ENCODE assay signal across 24 mouse cellular contexts in genomic region chr9:53130460-53130859, GRCm38 (mm10).
"Had no signal": no experiment of that assay in that cellular context is flagged by ENCODE, and none has a peak within 500 bp of the region (broad histone marks: within the 10 kb centered on the region; RNA-seq: fewer than 3 reads in every experiment).

No protein-coding gene starts in this region.

- H3K4me3 ChIP-seq: heart, embryonic 10.5 days; heart, embryonic 12.5 days; hindbrain, embryonic 10.5 days; hindbrain, embryonic 12.5 days; intestine, embryonic 15.5 days; layer of hippocampus, adult 2 months; left cerebral cortex, adult 2 months; limb, embryonic 13.5 days; limb, embryonic 15.5 days; liver, embryonic 12.5 days had no signal

- H3K27me3 ChIP-seq: heart, embryonic 12.5 days; hindbrain, embryonic 12.5 days; intestine, embryonic 15.5 days; limb, embryonic 13.5 days; limb, embryonic 15.5 days; liver, embryonic 12.5 days had no signal

- H3K9me3 ChIP-seq: heart, embryonic 10.5 days; hindbrain, embryonic 10.5 days; hindbrain, embryonic 12.5 days; intestine, embryonic 15.5 days; limb, embryonic 13.5 days; limb, embryonic 15.5 days; liver, embryonic 12.5 days had no signal

- DNase-seq: gastrocnemius, postnatal 25 days; heart, adult 18-20 months; heart, postnatal 10 days; heart, postnatal 4 days; kidney, adult 18-20 months; kidney, adult 8-10 months; kidney, postnatal 14 days; kidney, postnatal 4 days; left cerebral cortex, postnatal 4 days had no signal

- H3K9ac ChIP-seq: heart, embryonic 12.5 days; hindbrain, embryonic 12.5 days; hindbrain, embryonic 14.5 days; intestine, embryonic 15.5 days; limb, embryonic 13.5 days; limb, embryonic 15.5 days; liver, embryonic 12.5 days; liver, embryonic 14.5 days had no signal

- ATAC-seq: hindbrain, embryonic 16.5 days; inflammation-experienced regulatory T-cells, adult 6 months; intestine, embryonic 15.5 days; intestine, postnatal 0 days; liver, embryonic 12.5 days had no signal

- H3K4me1 ChIP-seq: heart, embryonic 10.5 days; heart, embryonic 12.5 days; hindbrain, embryonic 10.5 days; hindbrain, embryonic 12.5 days; intestine, embryonic 15.5 days; limb, embryonic 13.5 days; limb, embryonic 15.5 days; liver, embryonic 12.5 days had no signal

- H3K4me2 ChIP-seq: heart, embryonic 12.5 days; hindbrain, embryonic 12.5 days; hindbrain, embryonic 14.5 days; intestine, embryonic 15.5 days; limb, embryonic 13.5 days; limb, embryonic 15.5 days; liver, embryonic 12.5 days had no signal

- H3K36me3 ChIP-seq: hindbrain, embryonic 12.5 days had no signal

- H3K27ac ChIP-seq: heart, embryonic 10.5 days; hindbrain, embryonic 10.5 days; hindbrain, embryonic 12.5 days; hindbrain, embryonic 14.5 days; intestine, embryonic 15.5 days; layer of hippocampus, adult 2 months; left cerebral cortex, adult 2 months; limb, embryonic 13.5 days; limb, embryonic 15.5 days; liver, embryonic 12.5 days; liver, embryonic 14.5 days had no signal
